Mouse (Mus musculus): ENCODE data around the gene Epn2. TPM values are rescaled to one million over a fixed set of nuclear protein-coding genes. Genes with fewer than 3 reads are reported as not detected.

Epn2 gene
- polyA plus RNA-seq, 1 experiment from 2014 or later, result 30.4 TPM

DNA sequence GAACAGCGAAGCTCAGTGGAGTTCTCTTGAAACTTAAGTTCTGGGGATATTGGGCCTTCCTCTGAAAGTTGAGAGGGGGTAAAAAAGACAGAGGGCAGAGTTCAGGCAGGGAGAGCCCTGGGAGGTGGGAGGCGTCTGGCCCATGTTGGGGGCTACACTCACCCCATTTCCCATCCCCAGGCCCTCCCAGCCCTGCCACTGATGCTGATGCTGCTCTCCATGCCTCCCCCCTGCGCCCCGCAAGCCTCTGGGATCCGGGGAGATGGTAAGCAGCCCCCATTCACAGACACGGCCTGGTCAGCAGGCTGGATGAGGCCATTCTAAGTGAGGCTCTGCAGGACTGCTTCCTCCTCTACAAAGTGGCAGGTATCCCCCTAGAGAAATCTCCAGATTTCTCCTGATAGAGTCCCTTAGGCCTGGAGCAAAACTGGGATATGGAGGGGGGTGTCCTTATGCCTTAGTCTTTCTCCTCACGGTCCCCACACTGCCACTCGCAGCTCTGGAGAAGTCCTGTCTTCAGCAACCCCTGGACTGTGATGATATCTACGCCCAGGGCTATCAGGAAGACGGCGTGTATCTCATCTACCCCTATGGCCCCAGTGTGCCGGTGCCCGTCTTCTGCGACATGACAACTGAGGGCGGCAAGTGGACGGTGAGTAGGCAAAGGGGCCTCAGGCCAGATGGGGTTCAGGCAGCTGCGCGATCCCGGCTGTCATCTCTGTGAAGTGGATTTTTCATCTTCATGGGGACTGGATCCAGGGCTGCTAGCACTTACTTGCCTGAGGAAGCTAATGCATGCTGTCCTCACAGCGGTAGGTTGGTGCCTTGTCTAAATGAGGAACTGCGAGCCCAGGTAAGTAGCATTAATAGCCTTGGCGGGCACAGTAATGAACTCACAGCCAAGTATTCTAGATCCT, 93.7 kb downstream of the Epn2 start:
- peak overlapping the region; percentile 48 for H3K4me3 ChIP-seq
- peaks cover 35% of the 10 kb centered on the region for H3K36me3 ChIP-seq
- peak overlapping the region; percentile 62 for H3K4me2 ChIP-seq
- no peaks in the 10 kb centered on the region for H3K27me3 ChIP-seq
- H3K4me1 ChIP-seq, result peaks cover 81% of the 10 kb centered on the region
- peak overlapping the region; percentile 56 for H3K9ac ChIP-seq
- no peak for ATAC-seq (ENCODE audit: insufficient number of reproducible peaks, low FRiP score, low TSS enrichment, low read depth)
- WGBS, result 27% methylated on average over 22 of the region's 22 CpGs
- no peaks in the 10 kb centered on the region for H3K9me3 ChIP-seq
- peak overlapping the region; percentile 97 for H3K27ac ChIP-seq

- peaks cover 75% of the 10 kb centered on the region for H3K4me1 ChIP-seq
- WGBS, result 14% methylated on average over 20 of the region's 20 CpGs
- peak; percentile 92 for ATAC-seq (ENCODE audit: insufficient number of reproducible peaks, low FRiP score, low TSS enrichment, low read depth)
Measured at GRCm38 (mm10) chr11:61484613-61485540, 94.6 kb downstream of the Epn2 start, which contains the start of gene Mfap4. Gene Mfap4 (plus strand): TSS chr11:61485431.

GRCm38 (mm10) chr11:61484256-61484612, 95.3 kb downstream of the Epn2 start:
- peaks cover 68% of the 10 kb centered on the region for H3K4me1 ChIP-seq
- peak overlapping the region; percentile 48 for H3K4me3 ChIP-seq
- H3K36me3 ChIP-seq, result peaks cover 20% of the 10 kb centered on the region
- H3K9me3 ChIP-seq, result no peaks in the 10 kb centered on the region
- no peak for ATAC-seq (ENCODE audit: insufficient number of reproducible peaks, low FRiP score, low TSS enrichment, low read depth)
- peak overlapping the region; percentile 97 for H3K27ac ChIP-seq
- 16% methylated on average over 10 of the region's 10 CpGs for WGBS
- H3K4me2 ChIP-seq, result peak overlapping the region; percentile 62
- no peaks in the 10 kb centered on the region for H3K27me3 ChIP-seq
- H3K9ac ChIP-seq, result no peak overlapping the region

More at GRCm38 (mm10) chr11:61484613-61485540, 94.6 kb downstream of the Epn2 start, which contains the start of gene Mfap4:
- Histone ChIP-seq H3K27ac (peak within 1 kb of the TSS; percentile 97), H3K4me2 (peak within 1 kb of the TSS; percentile 62), H3K27me3 (no peaks in the 10 kb centered on the region), H3K9me3 (no peaks in the 10 kb centered on the region), H3K36me3 (peaks cover 26% of the 10 kb centered on the region), H3K9ac (peak within 1 kb of the TSS; percentile 56), H3K4me3 (peak within 1 kb of the TSS; percentile 48)

DNA sequence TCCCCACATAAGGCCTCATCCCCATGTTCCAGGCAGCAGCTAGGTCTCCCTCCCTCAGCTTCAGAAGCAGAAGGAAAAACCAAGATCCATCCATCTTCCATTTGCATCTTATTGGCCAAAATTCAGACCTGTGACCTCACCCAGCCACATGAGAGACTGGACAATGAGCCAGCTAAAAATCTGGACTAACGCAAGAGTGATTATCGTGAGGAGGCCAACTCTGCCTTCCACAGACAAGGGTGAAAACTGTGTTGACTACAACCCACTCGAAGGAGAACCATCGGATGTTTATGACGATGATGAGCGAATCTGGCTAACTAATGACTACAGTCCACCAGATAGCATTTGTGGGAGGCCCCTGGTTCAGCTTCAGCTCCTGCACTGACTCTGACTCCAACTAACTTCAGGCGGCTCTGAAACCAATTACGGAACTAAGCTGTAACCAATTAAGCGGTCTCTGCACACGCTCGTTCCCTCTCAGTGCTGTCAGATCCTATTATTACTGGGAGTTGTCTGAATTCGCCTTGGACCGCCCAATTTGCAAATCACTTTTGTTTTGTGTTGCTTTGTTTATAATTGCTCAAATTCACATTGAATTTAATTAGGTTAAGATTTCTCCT, 96.2 kb downstream of the Epn2 start:
- 37% methylated on average over 13 of the region's 13 CpGs for WGBS
- Histone ChIP-seq H3K4me1 (peaks cover 62% of the 10 kb centered on the region), H3K36me3 (peaks cover 11% of the 10 kb centered on the region), H3K9me3 (no peaks in the 10 kb centered on the region), H3K4me2 (no peak overlapping the region), H3K4me3 (no peak overlapping the region), H3K9ac (no peak overlapping the region), H3K27me3 (no peaks in the 10 kb centered on the region), H3K27ac (peak overlapping the region; percentile 97)
- no peak for ATAC-seq (ENCODE audit: insufficient number of reproducible peaks, low FRiP score, low TSS enrichment, low read depth)

DNA sequence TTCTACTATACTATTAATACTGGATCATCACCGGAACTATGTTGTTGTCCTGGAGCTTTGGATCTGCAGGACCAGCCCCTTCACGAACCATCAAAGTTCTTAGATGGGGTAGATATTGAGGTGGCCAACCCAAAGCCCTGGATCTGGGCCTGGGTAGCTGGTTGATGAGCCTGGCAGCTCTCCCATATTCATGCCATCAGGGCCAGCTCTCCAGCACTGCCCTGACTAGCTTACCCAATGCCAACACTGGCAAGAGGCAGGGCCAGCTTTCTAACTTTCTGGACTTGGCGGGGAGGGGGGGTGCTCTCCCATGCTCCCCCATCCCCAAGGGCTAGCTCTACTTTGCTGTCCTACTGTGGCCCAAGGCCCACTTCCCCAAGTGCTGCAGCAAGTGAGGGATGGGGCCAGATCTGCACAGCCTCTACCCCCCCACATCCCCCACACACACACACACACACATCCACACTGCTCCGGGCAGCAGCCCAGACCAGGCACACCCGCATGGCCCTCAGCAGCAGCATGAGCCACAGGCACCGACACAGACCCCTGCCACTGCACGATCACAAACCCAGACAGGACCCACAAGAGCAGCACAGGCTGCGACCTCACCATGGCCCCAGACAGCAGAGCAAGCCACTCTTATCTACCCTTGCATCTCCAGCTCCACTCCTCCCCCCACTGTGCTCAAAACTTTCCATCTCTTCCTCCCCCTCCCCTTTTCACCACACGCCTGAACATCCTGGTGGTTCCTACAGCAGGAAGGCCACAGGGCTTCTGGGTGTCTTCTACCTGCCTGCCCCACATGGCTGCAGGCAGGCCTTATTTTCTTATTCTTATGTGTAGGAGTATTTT, 98.0 kb downstream of the Epn2 start:
- H3K4me2 ChIP-seq, result no peak overlapping the region
- no peaks in the 10 kb centered on the region for H3K9me3 ChIP-seq
- ATAC-seq (ENCODE audit: insufficient number of reproducible peaks, low FRiP score, low TSS enrichment, low read depth), result no peak
- H3K27ac ChIP-seq, result peak overlapping the region; percentile 35
- peaks cover 58% of the 10 kb centered on the region for H3K4me1 ChIP-seq
- H3K4me3 ChIP-seq, result no peak overlapping the region
- no peak overlapping the region for H3K9ac ChIP-seq
- WGBS, result 57% methylated on average over 9 of the region's 9 CpGs
- H3K27me3 ChIP-seq, result no peaks in the 10 kb centered on the region
- no peaks in the 10 kb centered on the region for H3K36me3 ChIP-seq

GRCm38 (mm10) chr11:61478788-61479187, 100.7 kb downstream of the Epn2 start:
- H3K27ac ChIP-seq, result no peak overlapping the region
- no peak overlapping the region for H3K9ac ChIP-seq
- H3K4me3 ChIP-seq, result no peak overlapping the region
- H3K27me3 ChIP-seq, result no peaks in the 10 kb centered on the region
- ATAC-seq (ENCODE audit: insufficient number of reproducible peaks, low FRiP score, low TSS enrichment, low read depth), result no peak
- H3K4me1 ChIP-seq, result peaks cover 32% of the 10 kb centered on the region
- H3K4me2 ChIP-seq, result no peak overlapping the region
- no peaks in the 10 kb centered on the region for H3K36me3 ChIP-seq
- WGBS, result 83% methylated on average over 4 of the region's 4 CpGs
- H3K9me3 ChIP-seq, result no peaks in the 10 kb centered on the region

DNA sequence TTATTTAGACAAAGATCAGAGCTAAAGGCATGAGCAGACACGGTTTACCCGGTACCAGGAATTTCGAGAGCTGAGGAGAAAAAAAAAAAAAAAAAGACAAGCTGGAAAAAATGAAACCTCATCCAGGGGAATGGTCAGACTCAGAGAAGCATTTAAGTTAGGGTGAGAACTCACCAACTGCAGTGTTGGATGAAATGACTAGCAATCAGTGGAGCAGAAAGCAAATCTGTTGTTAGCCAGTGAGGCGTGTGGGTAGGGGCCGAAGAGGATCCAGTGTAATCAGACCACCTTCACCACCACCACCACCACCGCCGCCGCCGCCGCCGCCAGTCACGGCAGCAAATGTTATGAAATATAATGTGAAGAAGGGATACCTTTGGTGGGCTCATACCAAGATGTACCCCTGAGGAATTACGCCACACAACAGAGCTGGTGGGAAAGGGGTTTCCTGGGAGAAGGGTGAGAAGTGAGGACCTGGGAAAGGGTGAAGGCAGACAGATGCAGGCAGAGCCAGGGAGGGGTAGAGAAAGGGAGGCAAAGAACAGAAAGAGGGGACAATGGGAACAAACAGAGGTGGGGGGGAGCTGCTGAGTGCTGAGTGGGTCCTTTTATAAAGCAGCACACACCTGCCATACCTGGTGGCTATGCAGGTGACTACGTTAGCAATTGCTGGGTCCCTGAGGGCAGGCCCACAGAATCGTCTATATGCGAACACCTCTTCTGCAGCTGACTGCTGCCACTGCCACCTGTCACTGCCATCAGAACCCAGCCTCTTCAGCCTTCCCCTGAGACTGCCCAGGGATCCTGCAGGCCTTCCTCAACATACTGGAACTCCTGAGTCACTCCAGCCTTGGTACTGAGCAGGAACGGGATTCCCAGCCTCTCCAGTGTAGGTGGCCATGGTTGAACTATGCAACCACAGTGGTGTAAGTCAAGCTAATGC, 101.7 kb downstream of the Epn2 start:
- H3K4me3 ChIP-seq, result no peak overlapping the region
- H3K9me3 ChIP-seq, result no peaks in the 10 kb centered on the region
- no peak overlapping the region for H3K27ac ChIP-seq
- H3K4me2 ChIP-seq, result peak overlapping the region; percentile 22; the same call in 1 of the 2 replicates
- WGBS, result 65% methylated on average over 17 of the region's 17 CpGs
- H3K27me3 ChIP-seq, result no peaks in the 10 kb centered on the region
- no peak overlapping the region for H3K9ac ChIP-seq
- ATAC-seq (ENCODE audit: insufficient number of reproducible peaks, low FRiP score, low TSS enrichment, low read depth), result no peak
- H3K36me3 ChIP-seq, result no peaks in the 10 kb centered on the region
- H3K4me1 ChIP-seq, result peaks cover 23% of the 10 kb centered on the region

DNA sequence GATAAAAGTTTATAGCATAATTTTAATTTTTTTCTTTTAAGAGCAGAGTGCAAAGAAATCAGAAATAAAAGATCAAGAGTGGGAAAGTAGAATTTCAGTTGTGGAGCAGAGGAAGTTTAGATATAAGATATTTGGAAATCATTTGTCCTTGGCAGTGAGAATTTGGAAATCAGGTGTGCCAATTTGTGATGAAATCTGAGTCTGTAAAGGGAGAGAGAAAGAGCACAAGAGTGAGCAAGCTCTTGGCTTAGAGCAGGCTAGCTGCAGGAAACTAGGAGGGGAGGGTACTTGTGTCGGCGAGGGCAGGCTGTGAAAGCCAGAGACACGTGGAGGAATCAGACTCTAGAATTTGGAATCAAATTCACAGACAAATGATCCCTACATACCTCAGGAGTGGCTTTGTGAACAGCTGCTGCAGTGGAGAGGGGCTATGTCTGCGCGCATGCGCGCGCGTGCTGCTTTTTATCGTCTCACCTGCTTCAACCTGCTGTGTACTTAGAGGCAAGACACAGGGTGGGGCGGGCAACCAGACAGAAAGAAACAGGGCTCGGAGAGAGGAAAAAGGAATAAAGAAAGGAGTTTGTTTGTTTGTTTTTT, 102.6 kb downstream of the Epn2 start:
- Histone ChIP-seq H3K27me3 (no peaks in the 10 kb centered on the region), H3K27ac (0 out of 2 replicates have a peak overlapping the region, but pooled peaks have one; percentile 69), H3K9me3 (no peaks in the 10 kb centered on the region), H3K4me3 (peak overlapping the region; percentile 9), H3K9ac (no peak overlapping the region), H3K4me1 (peaks cover 21% of the 10 kb centered on the region), H3K4me2 (peak overlapping the region; percentile 22; the same call in 1 of the 2 replicates), H3K36me3 (no peaks in the 10 kb centered on the region)
- no peak for ATAC-seq (ENCODE audit: insufficient number of reproducible peaks, low FRiP score, low TSS enrichment, low read depth)
- WGBS, result 33% methylated on average over 12 of the region's 12 CpGs

DNA sequence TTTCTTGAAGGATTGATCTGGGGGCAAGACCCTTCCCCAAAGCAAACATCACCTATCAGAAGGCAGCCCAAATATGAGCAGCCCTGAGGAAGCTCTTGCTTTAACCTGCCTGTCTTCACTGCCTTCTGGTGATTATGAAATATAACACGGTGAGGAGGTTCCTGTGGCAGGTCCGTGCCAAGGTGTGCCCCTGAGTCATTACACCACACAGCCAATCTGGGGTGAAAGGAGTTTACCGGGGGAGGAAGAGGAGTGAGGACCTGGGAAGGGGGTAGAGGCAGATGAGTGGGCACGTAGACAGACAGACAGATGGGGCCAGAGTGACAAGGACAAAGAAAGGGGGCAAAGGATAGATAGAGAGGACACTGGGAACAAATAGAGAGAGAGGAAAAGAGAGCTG, 105.9 kb downstream of the Epn2 start:
- 65% methylated on average over 4 of the region's 4 CpGs for WGBS
- Histone ChIP-seq H3K27me3 (no peaks in the 10 kb centered on the region), H3K9ac (no peak overlapping the region), H3K36me3 (no peaks in the 10 kb centered on the region), H3K27ac (no peak overlapping the region), H3K4me3 (no peak overlapping the region), H3K4me2 (no peak overlapping the region), H3K4me1 (peaks cover 14% of the 10 kb centered on the region), H3K9me3 (no peaks in the 10 kb centered on the region)
- ATAC-seq (ENCODE audit: insufficient number of reproducible peaks, low FRiP score, low TSS enrichment, low read depth), result no peak

DNA sequence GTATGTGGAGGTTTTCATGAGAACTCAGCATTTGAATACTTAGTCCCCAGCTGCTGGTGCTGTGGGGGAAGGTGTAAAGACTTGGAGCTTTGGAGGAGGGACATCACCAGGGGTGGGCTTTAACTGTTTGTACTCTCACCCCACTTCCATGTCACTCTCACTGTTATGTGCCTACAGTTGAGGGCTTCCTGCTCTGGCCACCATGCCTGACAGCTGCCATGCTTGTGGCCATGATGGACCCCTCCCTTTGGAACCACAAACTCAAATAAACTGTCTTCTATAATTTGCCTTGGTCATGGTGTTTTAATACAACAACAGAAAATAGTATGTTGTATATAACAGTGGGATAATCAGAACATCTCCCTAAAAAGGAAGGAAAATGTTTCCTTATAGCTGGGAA, 108.6 kb downstream of the Epn2 start:
- Histone ChIP-seq H3K9me3 (no peaks in the 10 kb centered on the region), H3K4me1 (no peaks in the 10 kb centered on the region), H3K36me3 (no peaks in the 10 kb centered on the region), H3K4me3 (no peak overlapping the region), H3K27ac (no peak overlapping the region), H3K4me2 (no peak overlapping the region), H3K9ac (no peak overlapping the region), H3K27me3 (no peaks in the 10 kb centered on the region)
- no peak for ATAC-seq (ENCODE audit: insufficient number of reproducible peaks, low FRiP score, low TSS enrichment, low read depth)

All from limb, embryonic 15.5 days (tissue).